Mouse (Mus musculus): ENCODE data around the gene Ubap1.
A peak's percentile ranks its signal among the peaks of the same experiment; 100 is the strongest.

Ubap1 gene

DNA sequence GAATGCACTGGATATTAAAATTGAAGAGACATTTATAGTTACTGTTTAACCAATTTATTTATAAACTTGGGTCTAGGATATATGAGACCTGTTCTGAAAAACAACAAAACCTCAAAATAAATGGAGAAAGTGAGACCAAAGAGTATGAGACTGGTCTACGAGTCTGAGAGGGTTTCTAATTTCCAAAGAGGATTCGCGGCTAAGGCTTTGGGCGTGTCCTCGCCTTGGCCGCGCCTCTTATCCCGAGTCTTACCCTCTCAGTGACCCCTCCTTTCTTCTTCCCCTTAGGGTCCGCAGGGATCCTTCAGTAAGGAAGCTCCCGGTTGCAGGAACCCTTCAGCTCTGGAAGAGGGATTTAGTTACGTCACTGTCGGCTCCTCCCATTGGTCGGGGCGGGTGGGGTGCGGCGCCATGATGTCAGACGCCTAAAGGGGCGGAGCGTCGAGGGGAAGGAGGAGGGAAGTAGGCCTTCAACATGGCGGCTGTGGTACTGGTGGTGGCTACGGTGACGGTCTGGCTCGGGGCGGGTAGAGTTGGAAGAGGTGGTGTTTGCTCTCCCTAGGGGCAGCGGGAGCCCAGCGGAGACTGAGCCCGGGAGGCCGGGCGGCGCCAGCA is at the start of gene Ubap1:
TSS of gene Ubap1 (plus strand) at position 413 of the 615 bp plus-strand sequence.
- DNase-seq (ENCODE audit: low read depth), result peak; percentile 94

- no peak for DNase-seq (ENCODE audit: low read depth)
Observed at GRCm38 (mm10) chr4:41303671-41304070, 45.1 kb upstream of the Ubap1 start.

DNA sequence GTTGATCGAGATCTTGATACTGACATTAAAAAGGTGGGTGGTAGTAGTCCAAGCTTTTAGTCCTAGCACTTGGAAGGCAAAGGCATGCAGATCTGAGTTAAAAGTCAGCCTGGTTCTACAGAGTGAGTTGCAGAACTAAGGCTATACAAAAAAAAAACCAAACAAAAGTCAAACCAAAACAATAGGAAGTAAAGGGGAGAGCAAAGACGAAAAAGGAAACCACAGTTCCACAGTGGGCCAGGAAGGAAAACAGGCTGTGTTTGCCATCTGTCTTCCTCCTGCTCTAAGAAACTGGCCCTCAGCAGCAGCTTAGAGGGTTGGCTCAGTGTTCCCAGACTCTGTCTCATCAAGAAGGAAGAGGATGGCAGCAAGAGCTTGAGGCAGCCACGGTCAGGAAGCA is 44.5 kb upstream of the Ubap1 start:
- no peak for DNase-seq (ENCODE audit: low read depth)

GRCm38 (mm10) chr4:41307406-41307805 is 41.4 kb upstream of the Ubap1 start:
- DNase-seq (ENCODE audit: low read depth), result no peak

GRCm38 (mm10) chr4:41310567-41311563 is 37.9 kb upstream of the Ubap1 start:
- peak; percentile 46 for DNase-seq (ENCODE audit: low read depth)

- no peak for DNase-seq (ENCODE audit: low read depth)
Observed at GRCm38 (mm10) chr4:41313722-41314121, 35.1 kb upstream of the Ubap1 start.

- DNase-seq (ENCODE audit: low read depth), result peak; percentile 90
Observed at GRCm38 (mm10) chr4:41314141-41315129, 34.4 kb upstream of the Ubap1 start, which contains the start of gene Dcaf12. Gene Dcaf12 (minus strand): TSS chr4:41314889.

DNA sequence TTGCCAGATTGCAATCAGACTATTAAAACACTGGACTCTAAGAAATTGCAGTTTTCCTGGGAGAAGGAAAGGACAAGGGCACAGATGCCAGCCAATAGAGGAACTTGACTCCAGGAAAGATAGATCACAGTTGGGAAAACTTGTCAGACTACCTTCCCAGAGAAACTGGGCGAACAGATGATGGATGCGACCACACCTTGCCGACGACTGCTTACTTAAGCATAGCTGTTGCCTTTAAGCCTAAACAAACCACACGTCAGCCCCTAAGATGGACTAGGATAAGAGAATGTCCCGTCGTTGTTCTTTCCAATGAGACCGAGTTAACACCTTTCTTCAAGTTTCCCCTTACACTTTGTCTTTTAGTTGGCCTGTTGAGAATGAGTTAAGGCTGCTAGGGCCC is 33.6 kb upstream of the Ubap1 start:
- DNase-seq (ENCODE audit: low read depth), result no peak

DNA sequence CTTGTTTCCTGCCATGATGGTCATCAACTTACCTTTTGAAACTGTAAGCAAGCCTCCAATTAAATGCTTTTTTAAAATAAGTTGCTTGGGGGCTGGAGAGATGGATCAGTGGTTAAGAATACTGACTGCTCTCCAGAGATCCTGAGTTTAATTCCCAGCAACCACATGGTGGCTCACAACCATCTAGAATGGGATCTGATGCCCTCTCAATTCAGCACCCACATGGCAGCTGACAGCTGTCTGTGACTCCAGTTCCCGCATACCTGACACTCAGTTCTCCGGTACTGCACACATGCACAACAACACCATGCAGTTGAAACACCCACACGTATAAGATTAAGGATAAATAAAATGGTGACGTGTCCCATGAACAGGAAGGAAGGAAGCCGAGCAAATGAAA is 30.5 kb upstream of the Ubap1 start:
- DNase-seq (ENCODE audit: low read depth), result no peak

DNA sequence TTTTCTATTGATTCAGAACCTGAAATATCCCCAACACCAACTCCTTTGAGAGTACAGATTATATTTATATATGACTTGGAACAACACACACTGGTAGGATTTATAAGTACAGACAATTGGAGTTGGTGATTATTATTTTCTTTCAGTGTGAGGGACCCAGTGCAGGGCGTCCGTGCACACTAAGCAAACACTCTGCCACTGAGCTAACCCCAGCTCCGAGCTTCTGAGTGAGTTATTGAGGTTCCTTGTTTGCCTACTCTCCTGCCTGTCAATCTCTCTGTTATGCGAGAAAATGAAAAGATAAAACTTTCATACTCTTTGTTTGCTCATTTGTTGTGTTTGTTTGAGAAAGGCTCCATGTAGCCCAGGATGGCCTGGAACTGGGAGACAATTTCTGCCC is 27.8 kb upstream of the Ubap1 start:
- no peak for DNase-seq (ENCODE audit: low read depth)

DNA sequence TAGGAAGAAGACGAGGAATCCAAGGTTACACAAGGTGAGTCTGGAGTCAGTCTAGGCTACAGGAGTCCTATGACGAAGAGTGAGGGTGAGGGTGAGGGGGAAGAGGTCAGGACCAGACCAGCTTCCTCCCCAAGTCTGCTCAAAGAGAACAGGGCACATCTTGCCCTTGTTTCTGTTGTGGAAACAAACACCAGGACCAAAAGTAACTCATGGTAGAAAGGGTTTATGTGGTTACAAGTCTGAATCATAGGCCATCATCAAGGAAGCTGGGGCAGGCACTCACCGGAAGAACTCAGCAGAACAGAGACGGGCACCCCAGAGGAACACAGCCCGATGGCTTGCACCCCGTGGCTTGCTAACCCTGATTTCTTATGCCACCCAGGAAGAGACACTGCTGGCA is 21.9 kb upstream of the Ubap1 start:
- no peak for DNase-seq (ENCODE audit: low read depth)

GRCm38 (mm10) chr4:41329481-41329880 is 19.3 kb upstream of the Ubap1 start:
- DNase-seq (ENCODE audit: low read depth), result no peak

DNA sequence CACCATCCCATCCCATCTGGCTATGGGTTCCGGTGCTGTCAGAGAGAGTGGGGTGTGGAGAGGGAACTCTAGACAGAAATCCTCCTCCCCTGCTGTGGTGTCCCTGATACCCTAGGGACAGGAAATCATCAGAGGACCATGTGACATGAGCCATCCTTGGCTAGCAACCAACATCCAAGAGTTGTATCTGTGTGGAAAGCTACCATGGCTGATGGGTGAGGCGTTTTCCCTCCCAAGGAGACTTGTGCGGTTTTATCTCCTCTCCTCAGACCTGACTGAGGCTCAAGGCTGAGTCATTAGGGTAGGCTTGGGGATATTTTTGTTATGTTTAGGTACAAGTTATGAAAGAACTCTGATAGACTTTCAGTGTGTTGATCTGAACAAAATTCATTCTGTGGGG is 17.7 kb upstream of the Ubap1 start:
- DNase-seq (ENCODE audit: low read depth), result no peak

DNA sequence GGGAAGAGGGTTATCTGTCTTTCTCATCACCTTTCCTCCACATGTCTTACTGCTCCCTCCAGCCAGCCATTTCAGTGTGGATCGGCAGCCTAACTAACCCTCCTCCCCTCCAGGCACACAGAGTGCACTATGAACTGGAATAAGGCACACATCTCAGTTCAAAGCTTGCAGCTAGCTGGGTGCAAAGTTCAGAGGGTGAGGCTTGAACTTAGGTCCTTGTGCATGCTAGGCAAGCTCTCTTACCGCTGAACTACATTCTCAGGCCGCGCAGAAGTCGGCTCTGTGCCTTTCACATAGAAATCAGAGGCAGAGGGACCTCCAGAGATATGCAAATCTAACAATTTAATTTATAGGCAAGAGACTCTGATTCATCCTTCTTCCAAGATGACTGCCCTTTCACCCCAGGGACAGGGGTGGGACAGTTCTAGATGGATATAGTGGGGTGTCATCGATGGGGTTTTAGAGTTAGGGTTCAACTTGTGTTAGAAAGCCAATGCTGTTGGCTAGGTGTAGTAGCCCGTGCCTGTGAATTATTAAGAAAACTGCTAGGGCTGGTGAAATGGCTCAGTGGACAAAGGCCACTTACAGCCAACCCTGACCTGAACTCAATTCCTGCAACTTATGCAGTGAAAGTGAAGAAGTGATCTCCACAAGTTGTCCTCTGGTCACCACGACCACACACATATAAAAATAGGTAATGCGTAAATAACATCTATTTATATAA is 16.9 kb upstream of the Ubap1 start:
- DNase-seq (ENCODE audit: low read depth), result no peak

GRCm38 (mm10) chr4:41336546-41336945 is 12.2 kb upstream of the Ubap1 start:
- DNase-seq (ENCODE audit: low read depth), result no peak

- DNase-seq (ENCODE audit: low read depth), result no peak
Observed at GRCm38 (mm10) chr4:41340912-41341550, 7.8 kb upstream of the Ubap1 start.

DNA sequence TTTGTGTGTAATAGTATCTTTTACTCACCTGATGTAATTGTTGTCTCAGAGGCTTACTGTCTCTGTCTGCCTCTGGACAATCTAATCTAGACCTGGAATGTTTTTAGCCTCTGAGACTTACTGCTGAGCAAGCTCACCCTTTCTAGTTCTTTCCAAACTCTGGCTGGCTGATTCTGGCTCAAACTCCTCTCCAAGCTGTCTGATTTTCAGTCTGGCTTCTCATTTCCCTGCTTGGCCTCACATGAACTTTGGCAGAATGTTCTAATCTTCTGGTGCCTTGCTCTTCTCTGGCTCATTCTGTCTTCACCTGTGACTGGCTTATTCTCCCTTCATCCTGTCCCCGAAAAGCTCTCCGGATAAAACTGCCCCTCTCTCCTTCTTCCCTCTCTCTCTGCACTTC is 2.8 kb upstream of the Ubap1 start:
- DNase-seq (ENCODE audit: low read depth), result no peak

- no peak for DNase-seq (ENCODE audit: low read depth)
Observed at GRCm38 (mm10) chr4:41347839-41348238, 957 bp upstream of the Ubap1 start.

DNA sequence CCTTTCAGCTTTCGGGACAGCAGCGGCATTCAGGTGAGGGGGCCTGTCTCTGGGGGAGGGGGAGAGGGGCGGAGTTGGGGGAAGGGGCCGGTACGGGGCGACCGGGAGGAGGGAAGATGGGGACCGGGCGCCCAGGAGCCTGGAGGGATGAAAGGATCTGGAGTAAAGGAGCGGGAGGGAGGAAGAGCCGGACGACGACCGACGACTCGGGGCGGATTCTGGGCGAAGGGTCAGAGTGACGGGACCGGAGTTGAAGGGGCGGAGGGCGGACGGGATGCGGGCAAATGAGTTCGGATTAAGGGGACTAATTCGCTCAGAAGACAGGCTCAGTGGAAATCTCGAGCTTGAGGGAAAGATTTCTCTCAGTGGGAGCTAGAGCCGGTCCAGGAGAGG is 399 bp downstream of the Ubap1 start:
- DNase-seq (ENCODE audit: low read depth), result no peak

DNA sequence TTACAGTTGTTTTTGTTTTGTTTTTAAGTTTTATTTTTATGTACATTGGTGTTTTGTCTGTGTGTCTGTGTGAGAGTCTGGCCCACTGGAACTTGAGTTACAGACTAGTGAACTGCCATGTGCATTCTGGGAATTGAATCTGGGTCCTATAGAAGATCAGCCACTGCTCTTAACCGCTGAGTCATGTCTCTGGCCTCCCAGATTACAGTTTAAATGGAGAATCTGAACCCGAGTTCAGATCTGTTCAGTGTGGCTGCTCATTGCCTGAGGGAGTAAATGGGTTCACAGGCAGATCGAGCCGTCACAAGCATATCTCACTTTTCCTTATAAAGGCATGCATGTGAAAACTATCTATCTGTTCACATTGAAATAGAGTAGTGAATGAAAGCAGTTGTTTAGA is 4.0 kb downstream of the Ubap1 start:
- DNase-seq (ENCODE audit: low read depth), result no peak

- no peak for DNase-seq (ENCODE audit: low read depth)
Observed at GRCm38 (mm10) chr4:41353265-41353664, 4.5 kb downstream of the Ubap1 start.

All from c-Kit-positive CD71-negative TER-119-negative erythroid progenitor cells, embryonic 14.5 days (primary cell).